Mouse (Mus musculus): ENCODE results near the gene Vps26b.

Gene Vps26b

DNA sequence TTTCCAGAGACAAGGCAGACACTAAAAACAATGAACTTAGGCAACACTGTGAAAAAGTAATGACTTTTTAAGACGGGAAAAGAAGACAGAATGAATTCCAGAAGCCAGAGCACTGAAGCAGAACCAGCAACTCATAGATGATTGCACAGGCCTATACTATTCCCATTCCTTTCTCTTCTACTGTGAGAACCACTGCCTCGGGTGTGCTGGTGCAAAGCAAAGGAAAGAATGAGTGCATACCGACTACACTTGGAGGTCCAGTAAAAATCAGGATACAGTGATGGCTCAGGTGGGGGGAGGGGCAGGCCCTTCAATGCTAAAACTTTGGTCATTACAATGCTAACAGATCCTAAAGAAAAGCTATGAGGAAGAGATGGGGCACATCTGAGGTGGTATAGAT lies 36.0 kb downstream of the Vps26b start:
- no peak for DNase-seq

DNA sequence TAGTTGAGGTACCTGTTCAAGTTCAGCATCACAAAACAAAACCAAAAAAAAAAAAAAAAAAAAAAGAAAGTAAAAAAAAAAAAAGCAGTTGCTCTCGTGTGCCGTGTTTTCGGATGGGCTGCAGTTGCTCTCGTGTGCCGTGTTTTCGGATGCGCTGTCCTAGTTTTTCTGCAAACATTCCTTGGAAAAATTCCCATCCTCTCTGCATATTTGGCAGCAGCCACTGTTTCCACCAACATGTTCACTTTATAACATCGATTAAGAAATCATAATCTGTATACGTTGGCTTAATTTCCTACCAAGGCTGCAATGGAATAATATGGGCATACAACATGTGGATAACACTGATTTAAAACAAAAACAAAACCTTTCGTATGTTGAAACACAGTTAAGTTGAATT lies 36.7 kb downstream of the Vps26b start:
- no peak for DNase-seq

DNA sequence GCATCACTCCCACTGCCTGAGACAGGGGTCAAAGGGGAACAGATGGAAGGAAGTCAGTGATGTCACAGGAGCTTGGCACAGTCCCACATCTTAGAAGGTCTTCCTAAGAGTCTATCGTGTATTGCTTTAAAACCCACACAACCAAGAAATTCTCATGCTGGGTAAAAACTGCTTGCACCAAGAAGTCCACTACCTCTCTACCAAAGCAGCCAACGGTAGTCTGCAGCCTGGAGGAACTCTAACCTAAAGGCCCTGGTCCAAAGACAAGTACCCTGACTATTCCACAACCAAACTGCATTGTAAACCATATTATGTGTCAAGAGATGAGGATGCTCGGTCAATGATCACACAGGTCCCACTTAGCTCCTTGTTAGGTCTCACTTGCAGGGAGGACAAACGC lies 39.7 kb downstream of the Vps26b start:
- DNase-seq = no peak

DNA sequence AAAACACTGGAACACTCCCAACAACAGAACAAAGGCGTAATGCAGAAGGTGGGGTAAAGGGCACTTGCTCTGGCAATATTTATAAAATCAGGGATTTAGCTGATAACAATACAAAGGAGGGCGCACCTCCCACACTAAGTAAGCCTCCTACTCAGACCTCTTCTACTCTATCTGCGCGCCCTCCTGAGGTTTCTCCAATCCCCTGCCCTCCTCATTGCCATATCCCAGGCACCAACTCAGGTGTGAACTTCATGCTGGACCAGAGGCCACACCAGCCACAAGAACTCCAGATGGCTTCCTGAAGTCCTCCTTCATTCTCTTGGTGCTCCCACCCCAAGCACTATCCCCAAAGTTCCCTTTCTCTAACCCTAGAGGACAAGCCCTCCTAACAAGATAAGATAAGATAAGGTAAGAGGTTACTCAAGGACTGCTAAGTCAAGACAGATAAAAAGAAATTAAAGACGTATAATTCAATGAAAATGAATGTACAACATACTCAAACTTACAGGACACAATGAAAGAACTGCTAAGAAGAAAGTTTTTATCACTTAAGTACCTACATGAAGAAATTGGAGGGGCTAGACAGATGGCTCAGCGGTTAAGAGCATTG lies 44.1 kb downstream of the Vps26b start:
- DNase-seq = no peak

DNA sequence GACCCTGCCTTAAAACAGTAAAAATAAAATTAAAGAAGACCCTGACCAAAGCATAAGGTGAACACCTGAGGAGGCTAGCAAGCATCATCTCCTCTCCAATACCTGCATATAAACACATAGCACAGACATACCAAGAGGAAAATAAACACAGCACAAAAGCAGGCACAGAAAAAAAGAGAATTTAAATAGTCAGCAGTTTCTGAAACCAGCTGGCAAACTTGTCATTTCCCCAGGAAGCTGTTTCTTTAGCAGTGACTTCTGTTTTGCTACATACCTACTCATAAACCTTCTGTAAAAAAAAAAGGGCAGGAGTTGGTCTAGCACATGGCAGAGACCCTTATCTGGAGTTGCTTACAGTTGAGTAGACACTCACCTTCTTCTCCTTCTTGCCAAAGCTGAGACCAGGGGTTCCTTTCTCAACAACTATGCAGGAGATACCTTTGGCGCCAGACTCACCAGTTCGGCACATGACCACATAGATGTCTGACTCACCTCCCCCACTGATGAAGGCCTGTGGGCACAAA lies 44.7 kb downstream of the Vps26b start:
- DNase-seq = no peak

DNA sequence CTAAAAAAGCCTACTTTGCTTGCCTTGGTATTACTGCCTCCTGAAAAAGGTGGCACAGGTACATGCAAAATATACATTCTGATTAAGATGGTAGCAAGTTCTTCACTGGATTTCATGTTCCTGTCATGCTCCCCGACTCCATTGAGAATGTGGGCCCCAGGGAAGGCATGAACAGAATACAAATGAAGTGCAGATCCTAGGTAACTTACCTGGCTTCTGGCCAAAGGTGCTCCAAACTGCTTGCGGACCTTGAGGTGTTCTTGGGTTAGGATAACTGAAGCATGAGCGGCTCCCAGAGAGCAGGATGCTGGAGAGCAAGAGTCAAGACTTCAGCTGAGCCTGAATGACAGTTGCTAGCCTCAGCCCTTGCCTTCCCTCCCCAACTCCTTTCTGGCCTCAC lies 51.1 kb downstream of the Vps26b start:
- peak; percentile 49 to 58 for DNase-seq

DNA sequence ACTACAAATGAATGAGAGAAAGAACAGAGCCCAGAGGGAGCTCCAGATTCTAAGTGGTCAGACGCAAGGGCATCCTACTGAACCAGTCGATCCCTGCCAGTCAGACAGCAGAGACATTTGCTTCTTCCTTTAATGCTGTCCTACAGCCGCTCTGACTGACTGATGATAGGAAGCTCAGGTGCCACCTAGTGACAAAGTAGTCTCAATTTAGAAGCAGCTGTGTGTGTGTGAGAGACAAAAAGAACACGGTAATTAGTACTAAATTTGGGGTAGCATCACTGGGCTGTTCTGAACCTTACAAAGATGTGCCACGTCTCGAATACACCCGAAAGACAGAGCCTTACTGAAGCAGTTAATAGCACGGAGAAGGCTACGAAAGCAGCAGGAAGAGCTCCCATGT lies 52.1 kb downstream of the Vps26b start:
- DNase-seq = no peak

Data from kidney, postnatal 25 days (tissue).